ENCODE assay signal across 8 mouse cellular contexts in genomic region chr14:122913657-122914056, GRCm38 (mm10). TPM values are rescaled to one million over a fixed set of nuclear protein-coding genes. Genes with fewer than 3 reads are reported as not detected.
DNase-seq lines count a peak whose midpoint lies in the region; ATAC-seq lines count a peak whose summit lies in the region.

Gene Ggact, minus strand, starts transcription at chr14:122913757.

- WGBS in heart, embryonic 10.5 days: 74% methylated on average over 6 of the region's 6 CpGs
- WGBS in neural tube, embryonic 12.5 days: 83% methylated on average over 6 of the region's 6 CpGs

- H3K9ac ChIP-seq in neural tube, embryonic 12.5 days: peak within 1 kb of the TSS; percentile 64

- H3K27me3 ChIP-seq in heart, embryonic 10.5 days (ENCODE audit: insufficient read depth, poor library complexity, severe bottlenecking): no peaks in the 10 kb centered on the region
- peaks cover 11% of the 10 kb centered on the region for H3K27me3 ChIP-seq in neural tube, embryonic 12.5 days (replicated peaks)

- no peak for ATAC-seq in neural tube, embryonic 12.5 days (ENCODE audit: low FRiP score, low read depth)

- H3K4me2 ChIP-seq in neural tube, embryonic 12.5 days (replicated peaks): peak within 1 kb of the TSS; percentile 98

- peak within 1 kb of the TSS; percentile 92 for H3K27ac ChIP-seq in heart, embryonic 10.5 days
- H3K27ac ChIP-seq in neural tube, embryonic 12.5 days: no peak within 1 kb of the TSS

- DNase-seq in layer of hippocampus, adult 18-20 months (ENCODE audit: low spot score in 2 of 2): no peak
- no peak for DNase-seq in layer of hippocampus, adult 9-10 months (ENCODE audit: low spot score)
- DNase-seq in adrenal gland, postnatal 14 days: no peak
- DNase-seq in heart, embryonic 10.5 days (ENCODE audit: low spot score): no peak
- no peak for DNase-seq in layer of hippocampus, postnatal 36 days
- DNase-seq in kidney, adult 18-20 months: no peak
- DNase-seq in cerebellum, adult 8-10 months: no peak

- 0 out of 2 replicates have a peak, but pooled peaks cover 5% of the 10 kb centered on the region for H3K4me1 ChIP-seq in heart, embryonic 10.5 days
- peaks cover 4% of the 10 kb centered on the region for H3K4me1 ChIP-seq in neural tube, embryonic 12.5 days

- peak within 1 kb of the TSS; percentile 84 for H3K4me3 ChIP-seq in heart, embryonic 10.5 days
- peak within 1 kb of the TSS; percentile 61 for H3K4me3 ChIP-seq in neural tube, embryonic 12.5 days

- H3K9me3 ChIP-seq in heart, embryonic 10.5 days: no peaks in the 10 kb centered on the region
- peaks cover 2% of the 10 kb centered on the region; the same call in 1 of the 2 replicates for H3K9me3 ChIP-seq in neural tube, embryonic 12.5 days

- 0 out of 2 replicates have a peak, but pooled peaks cover under 1% of the 10 kb centered on the region for H3K36me3 ChIP-seq in heart, embryonic 10.5 days
- no peaks in the 10 kb centered on the region for H3K36me3 ChIP-seq in neural tube, embryonic 12.5 days

RNA-seq across cellular contexts. Expression of gene Ggact, which starts in this region (rescaled TPM):
- 10 to 100 TPM; 39.1 to 40.5 TPM for total RNA-seq in layer of hippocampus, adult 18-20 months (2021)
- total RNA-seq in adrenal gland, postnatal 14 days (2021): 29.2 and 40.9 TPM in 2 replicates
- 10.8 and 11.0 TPM in 2 replicates for polyA plus RNA-seq in heart, embryonic 10.5 days (2016; fragmentation: Nextera tagmentation; extraction: Ambion mirVana)
- 10 to 100 TPM; 27.4 to 36.3 TPM for total RNA-seq in layer of hippocampus, postnatal 36 days (2021)
- polyA plus RNA-seq in neural tube, embryonic 12.5 days (2016; fragmentation: Nextera tagmentation; extraction: Ambion mirVana): 4.9 and 5.5 TPM in 2 replicates
